Mouse (Mus musculus): ENCODE results near the gene Camkv. TPM values are rescaled to one million over a fixed set of nuclear protein-coding genes. Genes with fewer than 3 reads are reported as not detected.

Gene Camkv
- polyA plus RNA-seq, 1 experiment from 2014 or later = 0.42 TPM

GRCm38 (mm10) chr9:107899855-107900254 is 35.6 kb upstream of the Camkv start:
- H3K36me3 ChIP-seq (ENCODE audit: control insufficient read depth, insufficient read depth) = peaks cover 54% of the 10 kb centered on the region
- no peak overlapping the region for H3K9ac ChIP-seq (ENCODE audit: low read depth, low read length)
- no peak for ATAC-seq
- no peaks in the 10 kb centered on the region for H3K4me1 ChIP-seq (replicated peaks; ENCODE audit: control insufficient read depth, insufficient read depth, low read length)
- no peak overlapping the region for H3K4me2 ChIP-seq (replicated peaks; ENCODE audit: low read depth)
- 82% methylated on average over 12 of the region's 12 CpGs for WGBS
- TF ChIP-seq CTCF (IDR thresholded peaks at IDR 0.05; ENCODE audit: low read depth) = no peak
- H3K4me3 ChIP-seq (ENCODE audit: low read depth, low read length) = no peak overlapping the region
- H3K27ac ChIP-seq (ENCODE audit: low read depth, low read length) = no peak overlapping the region
- no peaks in the 10 kb centered on the region for H3K9me3 ChIP-seq (ENCODE audit: control insufficient read depth)
- no peaks in the 10 kb centered on the region for H3K27me3 ChIP-seq (replicated peaks; ENCODE audit: control insufficient read depth, insufficient read depth, low read length)

GRCm38 (mm10) chr9:107900840-107901626 is 34.4 kb upstream of the Camkv start:
- H3K36me3 ChIP-seq (ENCODE audit: control insufficient read depth, insufficient read depth) = peaks cover 48% of the 10 kb centered on the region
- ATAC-seq = peak; percentile 63
- peak; percentile 91 for TF ChIP-seq CTCF (IDR thresholded peaks at IDR 0.05; ENCODE audit: low read depth)
- no peak overlapping the region for H3K27ac ChIP-seq (ENCODE audit: low read depth, low read length)
- no peaks in the 10 kb centered on the region for H3K27me3 ChIP-seq (replicated peaks; ENCODE audit: control insufficient read depth, insufficient read depth, low read length)
- peak overlapping the region; percentile 51 for H3K4me2 ChIP-seq (replicated peaks; ENCODE audit: low read depth)
- H3K9me3 ChIP-seq (ENCODE audit: control insufficient read depth) = no peaks in the 10 kb centered on the region
- H3K4me1 ChIP-seq (replicated peaks; ENCODE audit: control insufficient read depth, insufficient read depth, low read length) = peaks cover 4% of the 10 kb centered on the region; the same call in 1 of the 2 replicates
- H3K4me3 ChIP-seq (ENCODE audit: low read depth, low read length) = no peak overlapping the region
- H3K9ac ChIP-seq (ENCODE audit: low read depth, low read length) = no peak overlapping the region
- WGBS = 18% methylated on average over 44 of the region's 44 CpGs

GRCm38 (mm10) chr9:107901627-107901914 is 33.9 kb upstream of the Camkv start:
- WGBS = 32% methylated on average over 17 of the region's 17 CpGs
- peaks cover 46% of the 10 kb centered on the region for H3K36me3 ChIP-seq (ENCODE audit: control insufficient read depth, insufficient read depth)
- H3K9ac ChIP-seq (ENCODE audit: low read depth, low read length) = no peak overlapping the region
- no peak overlapping the region for H3K4me3 ChIP-seq (ENCODE audit: low read depth, low read length)
- ATAC-seq = no peak; the same call in 1 of the 2 replicates
- no peaks in the 10 kb centered on the region for H3K27me3 ChIP-seq (replicated peaks; ENCODE audit: control insufficient read depth, insufficient read depth, low read length)
- TF ChIP-seq CTCF (IDR thresholded peaks at IDR 0.05; ENCODE audit: low read depth) = no peak
- H3K4me1 ChIP-seq (replicated peaks; ENCODE audit: control insufficient read depth, insufficient read depth, low read length) = peaks cover 5% of the 10 kb centered on the region; the same call in 1 of the 2 replicates
- H3K9me3 ChIP-seq (ENCODE audit: control insufficient read depth) = no peaks in the 10 kb centered on the region
- H3K27ac ChIP-seq (ENCODE audit: low read depth, low read length) = no peak overlapping the region
- peak overlapping the region; percentile 51 for H3K4me2 ChIP-seq (replicated peaks; ENCODE audit: low read depth)

- H3K27ac ChIP-seq (ENCODE audit: low read depth, low read length) = no peak overlapping the region
- no peak overlapping the region for H3K4me3 ChIP-seq (ENCODE audit: low read depth, low read length)
- no peaks in the 10 kb centered on the region for H3K9me3 ChIP-seq (ENCODE audit: control insufficient read depth)
- peaks cover 5% of the 10 kb centered on the region; the same call in 1 of the 2 replicates for H3K4me1 ChIP-seq (replicated peaks; ENCODE audit: control insufficient read depth, insufficient read depth, low read length)
- peaks cover 30% of the 10 kb centered on the region for H3K36me3 ChIP-seq (ENCODE audit: control insufficient read depth, insufficient read depth)
- H3K9ac ChIP-seq (ENCODE audit: low read depth, low read length) = no peak overlapping the region
- no peak for ATAC-seq
- WGBS = 3% methylated on average over 4 of the region's 4 CpGs
- H3K27me3 ChIP-seq (replicated peaks; ENCODE audit: control insufficient read depth, insufficient read depth, low read length) = no peaks in the 10 kb centered on the region
- TF ChIP-seq CTCF (IDR thresholded peaks at IDR 0.05; ENCODE audit: low read depth) = peak; percentile 98
- no peak overlapping the region for H3K4me2 ChIP-seq (replicated peaks; ENCODE audit: low read depth)
Observed at GRCm38 (mm10) chr9:107904726-107905125, 30.7 kb upstream of the Camkv start.

- Histone ChIP-seq H3K27me3 (replicated peaks; ENCODE audit: control insufficient read depth, insufficient read depth, low read length) (no peaks in the 10 kb centered on the region), H3K4me3 (ENCODE audit: low read depth, low read length) (peak within 1 kb of the TSS; percentile 56), H3K9me3 (ENCODE audit: control insufficient read depth) (no peaks in the 10 kb centered on the region), H3K9ac (ENCODE audit: low read depth, low read length) (peak within 1 kb of the TSS; percentile 68), H3K4me2 (replicated peaks; ENCODE audit: low read depth) (peak within 1 kb of the TSS; percentile 77), H3K27ac (ENCODE audit: low read depth, low read length) (peak within 1 kb of the TSS; percentile 96), H3K36me3 (ENCODE audit: control insufficient read depth, insufficient read depth) (peaks cover 16% of the 10 kb centered on the region), H3K4me1 (replicated peaks; ENCODE audit: control insufficient read depth, insufficient read depth, low read length) (peaks cover 5% of the 10 kb centered on the region; the same call in 1 of the 2 replicates)
- 10% methylated on average over 19 of the region's 19 CpGs for WGBS
- ATAC-seq = peak; percentile 80
- no peak for TF ChIP-seq CTCF (IDR thresholded peaks at IDR 0.05; ENCODE audit: low read depth)
Observed at GRCm38 (mm10) chr9:107906252-107906966, 29.1 kb upstream of the Camkv start, which contains the start of gene Mst1r. TSS of gene Mst1r (plus strand) at chr9:107906873.
